Mouse (Mus musculus): Measurements from ENCODE around the gene Fam111a.

DNA sequence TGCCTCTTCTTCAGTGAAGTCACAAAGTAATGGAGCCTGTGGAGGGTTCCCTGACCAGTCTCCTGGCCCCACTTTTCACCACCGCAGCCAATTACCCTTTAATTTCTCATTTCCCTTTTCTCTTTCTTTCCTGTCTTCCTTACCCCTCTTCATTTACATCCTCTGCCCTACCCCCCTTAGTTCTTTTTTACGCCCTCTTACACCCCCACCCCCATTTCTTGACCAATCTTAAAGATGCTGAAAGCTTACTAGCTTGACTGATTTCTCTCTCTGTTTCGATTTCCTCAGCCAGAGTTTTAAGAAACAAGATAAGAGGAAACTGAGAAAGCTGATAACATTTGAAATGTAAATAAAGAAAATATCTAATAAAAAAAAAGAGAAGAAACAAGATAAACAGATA is 4.8 kb upstream of the Fam111a start:
- TF ChIP-seq CTCF (conservative IDR thresholded peaks at IDR 0.05; ENCODE audit: low read length), result no peak
- TF ChIP-seq POU5F1 (IDR thresholded peaks at IDR 0.05; ENCODE audit: borderline replicate concordance, low read length), result no peak
